Mouse (Mus musculus) heart, adult 2 months (tissue): ENCODE measurements around the gene Stip1. TPM values are rescaled to one million over a fixed set of nuclear protein-coding genes. Genes with fewer than 3 reads are reported as not detected.

Source experiments
- DNase-seq, 2 experiments: peaks; one replicate each; pipeline ENCODE4 v3.0.0; 2021
- H3K27ac ChIP-seq: fragments of 200-600 bp; 2 replicates; pipeline ENCODE4 v1.8.1; 2022
- H3K27me3 ChIP-seq: fragments of 200-500 bp; 2 replicates; pipeline ENCODE4 v1.6.1; 2012; ENCODE audit warnings: mild to moderate bottlenecking, low read length, inconsistent platforms, mixed read lengths; ENCODE audit not compliant: control insufficient read depth, insufficient read depth
- H3K36me3 ChIP-seq: fragments of 200-500 bp; 2 replicates; pipeline ENCODE4 v1.6.1; 2012; ENCODE audit warnings: low read length, inconsistent platforms; ENCODE audit not compliant: control insufficient read depth, insufficient read depth
- H3K4me1 ChIP-seq: fragments of 200-500 bp; 2 replicates; pipeline ENCODE4 v1.6.1; 2011; ENCODE audit warnings: low read length; ENCODE audit not compliant: control insufficient read depth, insufficient read depth
- H3K4me3 ChIP-seq: fragments of 200-600 bp; 2 replicates; pipeline ENCODE4 v1.8.1; 2022
- H3K79me2 ChIP-seq: fragments of 200-500 bp; replicated peaks from 2 replicates; pipeline ENCODE4 v1.6.1; 2012; ENCODE audit warnings: mild to moderate bottlenecking, inconsistent platforms, low read length, moderate library complexity, mixed read lengths; ENCODE audit not compliant: control insufficient read depth, insufficient read depth
- H3K9ac ChIP-seq: fragments of 200-500 bp; 2 replicates; pipeline ENCODE4 v1.6.1; 2012; ENCODE audit warnings: low read depth, mild to moderate bottlenecking, control low read depth, inconsistent platforms, low read length, mixed read lengths
- CTCF ChIP-seq: fragments of 200-600 bp; IDR thresholded peaks from 2 replicates; pipeline ENCODE4 v1.8.1; 2022; ENCODE audit warnings: antibody characterized with exemption, mild to moderate bottlenecking, moderate library complexity
- EP300 ChIP-seq: fragments of 200-500 bp; IDR thresholded peaks from 2 replicates; pipeline ENCODE4 v1.6.1; 2011; ENCODE audit warnings: low read depth, low read length, control low read depth; ENCODE audit not compliant: insufficient read depth
- POLR2A ChIP-seq: fragments of 200-500 bp; IDR thresholded peaks from 2 replicates; pipeline ENCODE4 v1.6.1; 2011; ENCODE audit warnings: mild to moderate bottlenecking, low read depth, low read length, control low read depth; ENCODE audit not compliant: insufficient read depth
- WGBS: fragments of 180-500 bp; shearing (Covaris S2); methylation state at CpG from one replicate; pipeline ENCODE4 v1.1.7; 2018; 5-methylcytosine and 5-hydroxymethylcytosine counted together
- intact Hi-C: fragments of 180-260 bp; cut with DNase I; formaldehyde crosslinking; loops from one replicate; pipeline ENCODE4 v1.15.1; 2025
- polyA plus RNA-seq: library from polyadenylated mRNA; depleted of rRNA; stranded (reverse); fragments of >200 nt; gene quantifications from 2 replicates; pipeline ENCODE4 v1.2.3, GENCODE M21; 2012
- total RNA-seq, 2 experiments: library from RNA; stranded (reverse); gene quantifications; 2 replicates each; pipeline ENCODE4 v1.2.3; 2021

Stip1 gene
- total and polyA plus RNA-seq, 3 experiments: 49.9 to 121 (median 117) TPM

- H3K27ac ChIP-seq: peak overlapping the region; percentile 82; the same call in 1 of the 2 replicates
- peak overlapping the region; percentile 18; the same call in 1 of the 2 replicates for H3K9ac ChIP-seq
- TF ChIP-seq CTCF (no peak), POLR2A (no peak), EP300 (no peak)
- no peaks in the 10 kb centered on the region for H3K36me3 ChIP-seq
- H3K4me3 ChIP-seq: peak overlapping the region; percentile 78; the same call in 1 of the 2 replicates
- H3K4me1 ChIP-seq: peaks cover 2% of the 10 kb centered on the region
- intact Hi-C loops: no loop called here
- no peaks in the 10 kb centered on the region for H3K79me2 ChIP-seq
- 70% methylated on average over 6 of the region's 6 CpGs for WGBS
- no peak for DNase-seq
- no peaks in the 10 kb centered on the region for H3K27me3 ChIP-seq
These were observed 18.8 kb upstream of the Stip1 start for GRCm38 (mm10) chr19:7058541-7058940.

DNA sequence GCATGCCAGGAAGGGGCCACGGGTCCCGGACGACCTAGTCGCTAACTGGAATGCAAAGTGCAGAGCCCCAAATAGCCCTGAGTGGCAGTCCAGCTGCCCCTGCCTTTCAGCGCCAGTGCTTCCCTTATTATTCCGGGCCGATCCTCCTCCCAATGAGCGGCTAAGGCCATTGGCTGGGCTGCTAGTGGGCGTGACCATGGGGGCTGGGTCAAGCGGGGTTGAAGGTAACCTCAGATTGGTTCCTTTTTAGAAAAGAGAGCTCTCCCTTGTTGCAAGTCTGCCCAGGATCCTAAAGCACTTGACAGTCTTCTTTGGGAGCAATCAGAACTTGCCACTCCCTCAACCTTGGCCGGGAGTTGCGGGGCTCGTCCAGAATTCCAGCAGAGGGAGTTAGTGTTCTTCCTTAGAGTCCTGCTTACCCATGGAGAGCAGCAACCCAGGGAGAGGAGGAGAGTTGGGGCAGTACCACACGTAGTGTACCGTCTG, 18.0 kb upstream of the Stip1 start:
- Histone ChIP-seq H3K27me3 (no peaks in the 10 kb centered on the region), H3K79me2 (no peaks in the 10 kb centered on the region), H3K9ac (peak overlapping the region; percentile 80), H3K4me3 (peak overlapping the region; percentile 78), H3K4me1 (peaks cover 2% of the 10 kb centered on the region), H3K36me3 (no peaks in the 10 kb centered on the region), H3K27ac (peak overlapping the region; percentile 82)
- TF ChIP-seq EP300 (no peak), POLR2A (peak; percentile 98), CTCF (peak; percentile 66)
- peak; percentile 89 to 91 for DNase-seq
- 2% methylated on average over 15 of the region's 15 CpGs for WGBS
- intact Hi-C loops: no loop called here

DNA sequence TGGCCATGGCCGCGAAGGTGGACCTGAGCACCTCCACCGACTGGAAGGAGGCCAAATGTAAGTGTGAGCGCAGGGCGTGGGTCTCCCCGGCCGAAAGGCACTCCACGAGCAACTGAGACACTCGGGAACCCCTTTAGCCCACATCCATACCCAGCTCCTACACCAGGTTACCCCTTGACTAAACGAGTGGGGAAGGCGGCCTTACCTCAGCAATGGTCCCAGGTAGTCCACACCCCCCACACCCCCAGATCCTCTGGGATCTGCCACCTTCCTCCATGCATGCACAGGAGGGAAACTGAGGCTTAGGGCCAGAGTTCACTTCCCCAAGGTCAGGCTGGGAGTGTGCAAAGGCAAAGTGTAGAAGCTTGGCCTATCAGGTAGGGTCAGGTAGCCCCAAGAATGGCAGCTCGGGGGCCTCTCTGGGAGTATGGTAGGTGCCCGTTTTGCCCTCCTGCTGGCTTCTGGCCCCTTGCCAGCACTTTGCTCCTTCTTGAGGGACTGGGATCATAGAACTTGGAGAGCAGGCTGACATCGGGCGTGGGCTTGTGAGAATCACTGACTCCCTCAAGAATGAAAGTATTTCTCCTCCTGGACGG, 17.5 kb upstream of the Stip1 start:
- TF ChIP-seq EP300 (no peak), CTCF (no peak), POLR2A (no peak)
- no peaks in the 10 kb centered on the region for H3K36me3 ChIP-seq
- peak overlapping the region; percentile 78 for H3K4me3 ChIP-seq
- H3K27me3 ChIP-seq: no peaks in the 10 kb centered on the region
- H3K4me1 ChIP-seq: peaks cover 2% of the 10 kb centered on the region
- peak overlapping the region; percentile 82 for H3K27ac ChIP-seq
- under 1% methylated on average over 16 of the region's 16 CpGs for WGBS
- no peak for DNase-seq
- intact Hi-C loops: no loop called here
- H3K79me2 ChIP-seq: no peaks in the 10 kb centered on the region
- peak overlapping the region; percentile 80 for H3K9ac ChIP-seq

DNA sequence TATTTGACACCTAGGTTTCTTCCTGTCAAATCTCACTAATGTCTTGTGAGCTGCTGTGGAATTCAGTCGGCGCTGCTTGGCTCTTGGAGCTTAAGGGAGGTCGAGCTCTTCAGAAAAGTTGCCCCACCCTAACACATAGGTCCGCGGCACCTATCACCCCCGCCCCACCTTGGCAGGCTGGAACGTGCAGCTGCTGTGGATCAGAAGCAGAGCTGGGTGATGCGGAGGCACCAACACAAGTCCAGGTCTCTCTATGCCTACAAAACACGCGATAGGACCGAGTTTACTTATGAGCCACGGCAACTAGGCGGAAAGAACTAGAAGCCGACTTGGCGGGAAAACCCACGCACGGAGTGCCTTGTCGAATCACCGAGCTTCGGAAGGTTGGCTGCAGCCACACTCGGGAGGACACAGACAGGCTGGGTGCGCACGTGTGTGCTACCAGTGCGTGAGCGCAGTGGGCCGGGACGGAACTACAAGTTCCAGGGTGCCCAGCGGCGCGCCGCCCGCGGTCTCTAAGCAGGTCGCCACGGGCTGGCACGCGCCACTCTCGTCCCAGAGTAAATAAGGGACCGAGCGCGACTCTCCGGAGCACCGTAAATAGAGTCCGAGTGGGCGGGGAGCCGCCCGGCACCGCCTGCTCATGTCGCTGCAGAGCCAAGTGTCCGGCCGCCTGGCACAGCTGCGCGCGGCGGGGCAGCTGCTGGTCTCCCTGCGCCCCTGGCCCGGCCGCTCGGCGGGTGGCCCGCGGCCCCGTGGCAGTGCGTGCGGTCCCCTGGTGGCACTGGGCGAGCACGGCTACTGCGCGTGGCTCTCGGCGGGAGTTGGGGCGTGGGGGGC, 16.7 kb upstream of the Stip1 start, which contains the start of gene Macrod1:
Gene Macrod1, plus strand, starts transcription at position 563 of the 840 bp plus-strand sequence.
- Histone ChIP-seq H3K4me3 (peak within 1 kb of the TSS; percentile 78), H3K9ac (peak within 1 kb of the TSS; percentile 80), H3K27ac (peak within 1 kb of the TSS; percentile 82), H3K79me2 (no peaks in the 10 kb centered on the region), H3K27me3 (no peaks in the 10 kb centered on the region), H3K4me1 (peaks cover 2% of the 10 kb centered on the region), H3K36me3 (no peaks in the 10 kb centered on the region)
- WGBS: 1% methylated on average over 70 of the region's 72 CpGs
- no peak for TF ChIP-seq EP300
- peak; percentile 37 for TF ChIP-seq CTCF
- TF ChIP-seq POLR2A: 0 out of 2 replicates have a peak, but pooled peaks have one; percentile 40
- intact Hi-C loops: no loop called here
- peak; percentile 86 to 90 for DNase-seq

DNA sequence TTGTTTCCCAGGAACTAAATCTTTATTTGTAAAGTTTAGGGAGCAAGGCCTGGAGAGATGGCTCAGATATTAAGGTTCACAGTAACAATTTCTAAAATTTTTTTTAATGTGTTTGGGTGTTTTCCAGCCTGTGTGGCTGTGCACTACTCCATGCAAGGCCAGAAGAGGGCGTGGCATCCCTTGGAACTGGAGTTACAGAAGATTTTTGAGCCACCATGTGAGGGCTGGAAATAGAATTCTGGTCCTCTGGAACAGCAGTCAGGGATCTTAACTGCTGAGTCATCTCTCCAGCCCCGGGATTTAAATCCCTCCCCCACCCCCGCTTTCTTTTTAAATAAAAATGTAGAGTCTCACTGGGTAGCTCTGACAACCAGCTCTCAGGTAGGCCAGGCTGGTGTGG, 15.4 kb upstream of the Stip1 start:
- Histone ChIP-seq H3K27ac (peak overlapping the region; percentile 34; the same call in 1 of the 2 replicates), H3K4me3 (no peak overlapping the region), H3K4me1 (peaks cover 2% of the 10 kb centered on the region), H3K36me3 (no peaks in the 10 kb centered on the region), H3K9ac (no peak overlapping the region), H3K27me3 (no peaks in the 10 kb centered on the region), H3K79me2 (no peaks in the 10 kb centered on the region)
- intact Hi-C loops: no loop called here
- TF ChIP-seq EP300: no peak
- peak; percentile 38 for TF ChIP-seq CTCF
- 27% methylated on average over 3 of the region's 3 CpGs for WGBS
- DNase-seq: peak in 1 of 2 experiments; percentile 35
